Mouse (Mus musculus) G1E (cell line): ENCODE results near the gene Klhl32. TPM values are rescaled to one million over a fixed set of nuclear protein-coding genes. Genes with fewer than 3 reads are reported as not detected.

Experiments used
- ATAC-seq: 2 replicates; pipeline ENCODE4 v1.8.0; 2016; ENCODE audit warnings: mild to moderate bottlenecking; ENCODE audit not compliant: insufficient number of reproducible peaks, poor library complexity, low FRiP score, severe bottlenecking; ENCODE audit errors: extremely low read depth
- DNase-seq: peaks from one replicate; pipeline ENCODE4 v3.0.0; 2012; ENCODE audit warnings: low spot score
- H3K27me3 ChIP-seq: 2 replicates; pipeline ENCODE4 v1.6.1; 2012; ENCODE audit warnings: mild to moderate bottlenecking, low read length, inconsistent platforms; ENCODE audit not compliant: insufficient read depth
- H3K36me3 ChIP-seq: replicated peaks from 2 replicates; pipeline ENCODE3; 2012; ENCODE audit warnings: mild to moderate bottlenecking, inconsistent platforms
- H3K4me1 ChIP-seq: 2 replicates; pipeline ENCODE4 v1.6.1; 2012; ENCODE audit warnings: low read depth, low read length, inconsistent platforms, mixed read lengths; ENCODE audit not compliant: insufficient read depth
- H3K4me3 ChIP-seq: 2 replicates; pipeline ENCODE4 v1.5.1; 2012; ENCODE audit warnings: low read depth, mild to moderate bottlenecking, inconsistent platforms, low read length, moderate library complexity, mixed read lengths
- H3K9me3 ChIP-seq: replicated peaks from 2 replicates; pipeline ENCODE4 v1.6.1; 2012; ENCODE audit warnings: inconsistent platforms
- CTCF ChIP-seq: IDR thresholded peaks from 2 replicates; pipeline ENCODE4 v1.5.1; 2012; ENCODE audit warnings: low read depth, low read length, inconsistent platforms, mixed read lengths
- GATA1 ChIP-seq: IDR thresholded peaks from 2 replicates; pipeline ENCODE4 v1.6.1; 2012; ENCODE audit warnings: borderline replicate concordance, low read length, inconsistent platforms, mixed read lengths
- GATA2 ChIP-seq: IDR thresholded peaks from 2 replicates; pipeline ENCODE4 v1.6.1; 2012; ENCODE audit warnings: low read depth, low read length, inconsistent platforms, borderline replicate concordance
- POLR2AphosphoS5 ChIP-seq: IDR thresholded peaks from 2 replicates; pipeline ENCODE4 v1.6.1; 2012; ENCODE audit warnings: low read depth, low read length, inconsistent platforms; ENCODE audit not compliant: insufficient replicate concordance
- TAL1 ChIP-seq: conservative IDR thresholded peaks from 2 replicates; pipeline ENCODE4 v1.6.1; 2012; ENCODE audit warnings: low read depth, low read length, inconsistent platforms, mixed read lengths
- polyA plus RNA-seq: library from polyadenylated mRNA; stranded (reverse); fragments of >175 nt; gene quantifications from 2 replicates; pipeline ENCODE4 v1.2.3, GENCODE M21; 2012
- total RNA-seq, 2 experiments: library from RNA; stranded (forward) in 1 of 2; stranded (reverse) in 1 of 2; fragments of 200-1000 nt in 1 of 2; fragments of >200 nt in 1 of 2; fragmentation: Nextera tagmentation in 1 of 2; gene quantifications; 2 replicates each; pipeline ENCODE4 v1.2.3; 2014 to 2017

Gene Klhl32
- total and polyA plus RNA-seq, 3 experiments: 0.02 to 0.05 TPM; not detected in 1

DNA sequence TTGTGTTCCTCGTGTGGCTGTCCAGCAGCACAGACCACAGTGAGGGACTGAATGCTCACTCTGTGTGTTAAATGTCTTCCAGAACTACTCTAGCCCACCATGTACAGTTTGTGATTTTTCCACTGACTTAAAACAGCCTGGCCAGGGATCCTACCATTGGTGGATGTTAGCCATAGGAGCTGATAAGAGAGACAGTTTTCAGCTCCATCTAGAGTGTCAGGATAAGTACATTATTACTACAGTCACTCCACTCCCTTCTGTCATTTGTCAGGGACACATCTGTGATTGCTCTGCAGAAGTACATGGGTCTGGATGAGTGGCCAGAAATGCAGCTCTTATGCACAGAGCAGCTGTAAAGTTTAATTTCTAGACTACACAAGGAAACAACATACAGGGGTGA is 223.1 kb downstream of the Klhl32 start:
- Histone ChIP-seq H3K4me1 (no peaks in the 10 kb centered on the region), H3K9me3 (no peaks in the 10 kb centered on the region), H3K27me3 (no peaks in the 10 kb centered on the region), H3K4me3 (no peak overlapping the region), H3K36me3 (no peaks in the 10 kb centered on the region)
- no peak for DNase-seq
- TF ChIP-seq POLR2AphosphoS5 (no peak), CTCF (no peak), GATA1 (no peak), GATA2 (no peak), TAL1 (no peak)
- ATAC-seq: no peak

DNA sequence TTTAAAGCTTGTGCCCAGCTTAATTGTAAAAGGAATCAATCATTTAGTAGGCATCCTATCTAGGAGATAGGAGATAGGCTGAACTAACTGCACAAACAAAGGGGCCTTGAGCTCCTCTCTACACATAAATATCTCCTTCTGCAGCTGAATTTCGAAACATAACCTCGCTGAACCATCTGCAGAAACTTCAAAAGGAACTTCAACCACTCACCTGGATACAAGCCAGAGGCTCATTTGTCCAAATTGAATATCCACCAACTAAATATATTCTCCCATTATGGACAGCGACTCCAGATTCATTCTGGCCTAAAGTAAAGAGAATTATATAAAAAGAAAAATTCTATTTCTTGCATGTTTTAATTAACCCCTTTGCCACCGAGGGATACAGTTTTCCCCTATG is 224.2 kb downstream of the Klhl32 start:
- Histone ChIP-seq H3K9me3 (no peaks in the 10 kb centered on the region), H3K4me1 (no peaks in the 10 kb centered on the region), H3K27me3 (no peaks in the 10 kb centered on the region), H3K36me3 (no peaks in the 10 kb centered on the region), H3K4me3 (no peak overlapping the region)
- ATAC-seq (no peak), DNase-seq (no peak)
- TF ChIP-seq GATA1: no peak
- TF ChIP-seq TAL1: no peak
- no peak for TF ChIP-seq CTCF
- TF ChIP-seq POLR2AphosphoS5: no peak
- TF ChIP-seq GATA2: no peak

- no peaks in the 10 kb centered on the region for H3K27me3 ChIP-seq
- TF ChIP-seq POLR2AphosphoS5: no peak
- TF ChIP-seq GATA2: no peak
- no peak for TF ChIP-seq TAL1
- no peak for TF ChIP-seq CTCF
- no peaks in the 10 kb centered on the region for H3K4me1 ChIP-seq
- H3K9me3 ChIP-seq: no peaks in the 10 kb centered on the region
- DNase-seq (no peak), ATAC-seq (no peak)
- H3K4me3 ChIP-seq: no peak overlapping the region
- H3K36me3 ChIP-seq: no peaks in the 10 kb centered on the region
These were observed 224.9 kb downstream of the Klhl32 start for GRCm38 (mm10) chr4:24625951-24626584.

- DNase-seq: no peak
- H3K27me3 ChIP-seq: no peaks in the 10 kb centered on the region
- no peak for ATAC-seq
- H3K4me3 ChIP-seq: no peak overlapping the region
- TF ChIP-seq GATA2: no peak
- TF ChIP-seq GATA1: no peak
- no peak for TF ChIP-seq POLR2AphosphoS5
- no peak for TF ChIP-seq CTCF
- TF ChIP-seq TAL1: no peak
- H3K36me3 ChIP-seq: peaks cover 23% of the 10 kb centered on the region
- no peaks in the 10 kb centered on the region for H3K9me3 ChIP-seq
- no peaks in the 10 kb centered on the region for H3K4me1 ChIP-seq
These were observed 229.3 kb downstream of the Klhl32 start for GRCm38 (mm10) chr4:24621422-24622187.

DNA sequence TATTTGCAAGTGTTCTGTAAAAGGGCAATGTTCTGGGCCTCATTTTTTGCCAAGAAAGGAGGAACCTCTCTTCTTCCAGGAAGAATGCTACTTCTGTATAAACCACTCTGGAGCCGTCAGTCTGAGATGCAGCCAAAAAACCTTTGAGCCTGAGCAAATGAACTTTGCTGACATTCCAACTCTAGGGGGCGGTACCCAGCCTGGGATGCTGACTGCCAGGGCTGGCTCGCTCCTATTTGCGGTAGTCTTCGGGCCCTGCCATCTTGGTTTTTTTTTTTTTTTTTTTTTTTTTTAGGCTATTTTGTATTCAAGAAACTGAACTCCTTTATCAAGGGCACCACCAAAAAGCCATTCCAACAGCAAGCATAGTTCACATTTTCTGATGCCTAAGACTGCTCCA is 230.5 kb downstream of the Klhl32 start:
- Histone ChIP-seq H3K4me3 (no peak overlapping the region), H3K4me1 (no peaks in the 10 kb centered on the region), H3K27me3 (no peaks in the 10 kb centered on the region), H3K36me3 (peaks cover 31% of the 10 kb centered on the region), H3K9me3 (no peaks in the 10 kb centered on the region)
- no peak for DNase-seq
- TF ChIP-seq GATA1 (no peak), GATA2 (no peak), POLR2AphosphoS5 (no peak), TAL1 (no peak), CTCF (no peak)
- ATAC-seq: no peak

GRCm38 (mm10) chr4:24620005-24620404 is 230.9 kb downstream of the Klhl32 start:
- H3K4me1 ChIP-seq: no peaks in the 10 kb centered on the region
- DNase-seq: no peak
- H3K27me3 ChIP-seq: no peaks in the 10 kb centered on the region
- no peak for TF ChIP-seq POLR2AphosphoS5
- no peak for TF ChIP-seq CTCF
- TF ChIP-seq TAL1: no peak
- no peak for TF ChIP-seq GATA2
- TF ChIP-seq GATA1: no peak
- no peak for ATAC-seq
- H3K4me3 ChIP-seq: no peak overlapping the region
- peaks cover 33% of the 10 kb centered on the region for H3K36me3 ChIP-seq
- H3K9me3 ChIP-seq: no peaks in the 10 kb centered on the region
